Mouse (Mus musculus) embryonic fibroblast, embryonic 13.5 days (primary cell): Measurements from ENCODE around the gene Rpl31.

Source experiments
- CTCF ChIP-seq: IDR thresholded peaks from 2 replicates; pipeline ENCODE4 v1.5.1; 2011; ENCODE audit warnings: mild to moderate bottlenecking, control low read depth, low read length, moderate library complexity, borderline replicate concordance; ENCODE audit not compliant: insufficient read depth
- POLR2A ChIP-seq: IDR thresholded peaks from 2 replicates; pipeline ENCODE4 v1.6.1; 2011; ENCODE audit warnings: low read depth, mild to moderate bottlenecking, control low read depth, low read length, moderate library complexity

GRCm38 (mm10) chr1:39340647-39341046 is 27.0 kb upstream of the Rpl31 start:
- TF ChIP-seq CTCF (peak; percentile 64; the same call in 1 of the 2 replicates), POLR2A (no peak)
